Mouse (Mus musculus): ENCODE data around the gene Nipbl. TPM values are rescaled to one million over a fixed set of nuclear protein-coding genes. Genes with fewer than 3 reads are reported as not detected.

The Nipbl gene
- polyA plus RNA-seq, 1 experiment: 48.7 TPM

- Histone ChIP-seq H3K27ac (ENCODE audit: insufficient read depth, low read length) (no peak overlapping the region), H3K4me3 (ENCODE audit: insufficient read depth, low read length) (no peak overlapping the region), H3K4me1 (ENCODE audit: control insufficient read depth, insufficient read depth, low read length) (no peaks in the 10 kb centered on the region)
- TF ChIP-seq POLR2A (IDR thresholded peaks at IDR 0.05; ENCODE audit: low read depth, low read length) (no peak), CTCF (IDR thresholded peaks at IDR 0.05; ENCODE audit: borderline replicate concordance, insufficient read depth, low read length) (no peak)
These were observed 52.5 kb downstream of the Nipbl start for GRCm38 (mm10) chr15:8391764-8392163.

DNA sequence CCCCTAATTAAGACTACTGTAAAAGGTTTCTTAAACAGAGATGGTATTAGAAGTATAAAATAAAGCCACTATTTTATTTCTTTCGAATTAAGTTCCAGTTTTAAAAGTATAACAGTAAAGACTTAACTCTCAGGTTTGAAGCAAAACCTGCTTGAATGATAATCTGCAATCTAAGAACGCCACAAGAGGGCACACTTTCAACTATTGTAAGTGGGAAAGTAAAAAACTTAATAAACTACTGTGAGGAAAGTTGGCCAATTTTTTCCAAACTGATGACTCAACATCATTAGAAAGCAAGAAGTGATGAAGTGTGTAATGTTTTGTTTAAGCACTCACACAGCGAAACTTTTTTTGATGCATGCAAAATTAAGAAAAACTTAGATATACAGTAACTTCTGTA lies 62.0 kb downstream of the Nipbl start:
- H3K4me3 ChIP-seq (ENCODE audit: insufficient read depth, low read length): no peak overlapping the region
- H3K27ac ChIP-seq (ENCODE audit: insufficient read depth, low read length): no peak overlapping the region
- H3K4me1 ChIP-seq (ENCODE audit: control insufficient read depth, insufficient read depth, low read length): no peaks in the 10 kb centered on the region
- no peak for TF ChIP-seq POLR2A (IDR thresholded peaks at IDR 0.05; ENCODE audit: low read depth, low read length)
- TF ChIP-seq CTCF (IDR thresholded peaks at IDR 0.05; ENCODE audit: borderline replicate concordance, insufficient read depth, low read length): no peak

DNA sequence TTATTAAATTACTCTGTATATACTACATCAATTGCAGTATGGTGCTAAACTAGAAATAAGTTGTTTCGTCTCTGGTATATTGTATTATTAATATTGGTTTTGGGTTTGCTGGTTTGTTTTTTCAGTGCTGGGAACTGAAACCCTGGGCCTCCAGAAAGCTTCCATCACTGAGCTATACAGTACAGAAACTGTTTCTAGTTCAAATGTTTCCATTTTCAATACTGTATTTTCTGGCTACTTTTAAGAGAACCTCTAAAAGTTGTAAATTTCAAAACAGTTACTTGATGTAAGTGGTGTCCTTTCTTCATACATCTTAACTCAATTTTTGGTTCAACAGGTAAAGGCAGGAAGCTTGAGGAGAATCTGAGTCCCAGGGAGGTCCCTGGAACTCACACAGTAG lies 68.6 kb downstream of the Nipbl start:
- no peak for TF ChIP-seq POLR2A (IDR thresholded peaks at IDR 0.05; ENCODE audit: low read depth, low read length)
- TF ChIP-seq CTCF (IDR thresholded peaks at IDR 0.05; ENCODE audit: borderline replicate concordance, insufficient read depth, low read length): no peak
- Histone ChIP-seq H3K4me1 (ENCODE audit: control insufficient read depth, insufficient read depth, low read length) (no peaks in the 10 kb centered on the region), H3K4me3 (ENCODE audit: insufficient read depth, low read length) (no peak overlapping the region), H3K27ac (ENCODE audit: insufficient read depth, low read length) (no peak overlapping the region)

- no peak for TF ChIP-seq CTCF (IDR thresholded peaks at IDR 0.05; ENCODE audit: borderline replicate concordance, insufficient read depth, low read length)
- no peak for TF ChIP-seq POLR2A (IDR thresholded peaks at IDR 0.05; ENCODE audit: low read depth, low read length)
- Histone ChIP-seq H3K4me1 (ENCODE audit: control insufficient read depth, insufficient read depth, low read length) (no peaks in the 10 kb centered on the region), H3K27ac (ENCODE audit: insufficient read depth, low read length) (no peak overlapping the region), H3K4me3 (ENCODE audit: insufficient read depth, low read length) (no peak overlapping the region)
These were observed 69.5 kb downstream of the Nipbl start for GRCm38 (mm10) chr15:8374724-8375123.

DNA sequence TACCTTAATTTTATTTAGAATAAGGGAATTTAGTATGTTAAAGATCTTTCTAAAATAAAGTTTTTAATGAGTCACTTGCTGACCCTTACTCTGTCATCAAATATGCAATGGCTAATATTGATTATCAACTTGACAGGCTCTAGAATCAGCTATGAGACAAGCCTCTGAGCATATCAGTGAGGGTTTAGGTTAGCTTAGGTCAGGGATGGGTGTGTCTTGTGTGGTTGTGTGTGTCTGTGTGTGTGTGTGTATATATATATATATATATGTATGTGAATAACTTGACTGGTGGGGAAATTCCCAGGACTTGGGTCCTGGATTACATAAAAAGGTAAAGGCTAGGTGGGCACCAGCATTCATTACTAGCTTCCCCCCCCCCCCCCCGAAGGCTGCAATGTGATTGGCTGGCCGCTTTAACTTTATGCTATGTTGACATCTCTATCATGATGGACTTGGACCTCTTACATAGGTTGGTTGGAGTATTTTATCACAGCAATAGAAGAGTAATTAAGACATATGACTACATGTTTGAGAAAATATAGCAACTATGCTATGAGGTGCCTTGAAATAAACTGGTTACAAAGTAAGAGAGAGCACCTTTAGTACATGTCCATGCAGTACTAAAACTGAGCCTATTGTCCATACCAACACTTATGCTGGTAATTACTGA lies 97.0 kb downstream of the Nipbl start:
- H3K27ac ChIP-seq (ENCODE audit: insufficient read depth, low read length): no peak overlapping the region
- H3K4me1 ChIP-seq (ENCODE audit: control insufficient read depth, insufficient read depth, low read length): no peaks in the 10 kb centered on the region
- TF ChIP-seq CTCF (IDR thresholded peaks at IDR 0.05; ENCODE audit: borderline replicate concordance, insufficient read depth, low read length): no peak
- TF ChIP-seq POLR2A (IDR thresholded peaks at IDR 0.05; ENCODE audit: low read depth, low read length): no peak
- no peak overlapping the region for H3K4me3 ChIP-seq (ENCODE audit: insufficient read depth, low read length)

GRCm38 (mm10) chr15:8340596-8340995 lies 103.7 kb downstream of the Nipbl start:
- Histone ChIP-seq H3K4me3 (ENCODE audit: insufficient read depth, low read length) (no peak overlapping the region), H3K27ac (ENCODE audit: insufficient read depth, low read length) (no peak overlapping the region), H3K4me1 (ENCODE audit: control insufficient read depth, insufficient read depth, low read length) (no peaks in the 10 kb centered on the region)
- no peak for TF ChIP-seq CTCF (IDR thresholded peaks at IDR 0.05; ENCODE audit: borderline replicate concordance, insufficient read depth, low read length)
- no peak for TF ChIP-seq POLR2A (IDR thresholded peaks at IDR 0.05; ENCODE audit: low read depth, low read length)

- no peak for TF ChIP-seq POLR2A (IDR thresholded peaks at IDR 0.05; ENCODE audit: low read depth, low read length)
- no peak for TF ChIP-seq CTCF (IDR thresholded peaks at IDR 0.05; ENCODE audit: borderline replicate concordance, insufficient read depth, low read length)
- Histone ChIP-seq H3K4me3 (ENCODE audit: insufficient read depth, low read length) (no peak overlapping the region), H3K4me1 (ENCODE audit: control insufficient read depth, insufficient read depth, low read length) (no peaks in the 10 kb centered on the region), H3K27ac (ENCODE audit: insufficient read depth, low read length) (no peak overlapping the region)
These were observed 112.7 kb downstream of the Nipbl start for GRCm38 (mm10) chr15:8331547-8331946.

- no peak overlapping the region for H3K4me3 ChIP-seq (ENCODE audit: insufficient read depth, low read length)
- TF ChIP-seq CTCF (IDR thresholded peaks at IDR 0.05; ENCODE audit: borderline replicate concordance, insufficient read depth, low read length) (no peak), POLR2A (IDR thresholded peaks at IDR 0.05; ENCODE audit: low read depth, low read length) (no peak)
- H3K4me1 ChIP-seq (ENCODE audit: control insufficient read depth, insufficient read depth, low read length): no peaks in the 10 kb centered on the region
- H3K27ac ChIP-seq (ENCODE audit: insufficient read depth, low read length): no peak overlapping the region
These were observed 118.6 kb downstream of the Nipbl start for GRCm38 (mm10) chr15:8325629-8326028.

- no peaks in the 10 kb centered on the region for H3K4me1 ChIP-seq (ENCODE audit: control insufficient read depth, insufficient read depth, low read length)
- H3K27ac ChIP-seq (ENCODE audit: insufficient read depth, low read length): no peak overlapping the region
- H3K4me3 ChIP-seq (ENCODE audit: insufficient read depth, low read length): no peak overlapping the region
- TF ChIP-seq POLR2A (IDR thresholded peaks at IDR 0.05; ENCODE audit: low read depth, low read length) (no peak), CTCF (IDR thresholded peaks at IDR 0.05; ENCODE audit: borderline replicate concordance, insufficient read depth, low read length) (no peak)
These were observed 119.4 kb downstream of the Nipbl start for GRCm38 (mm10) chr15:8324833-8325232.

- TF ChIP-seq CTCF (IDR thresholded peaks at IDR 0.05; ENCODE audit: borderline replicate concordance, insufficient read depth, low read length) (no peak), POLR2A (IDR thresholded peaks at IDR 0.05; ENCODE audit: low read depth, low read length) (no peak)
- no peak overlapping the region for H3K27ac ChIP-seq (ENCODE audit: insufficient read depth, low read length)
- H3K4me1 ChIP-seq (ENCODE audit: control insufficient read depth, insufficient read depth, low read length): no peaks in the 10 kb centered on the region
- no peak overlapping the region for H3K4me3 ChIP-seq (ENCODE audit: insufficient read depth, low read length)
These were observed 120.2 kb downstream of the Nipbl start for GRCm38 (mm10) chr15:8324061-8324460.

Measured in embryonic fibroblast, embryonic 13.5 days (primary cell).